Mouse (Mus musculus) liver, postnatal 0 days (tissue): ENCODE results near the gene 4930426L09Rik. TPM values are rescaled to one million over a fixed set of nuclear protein-coding genes. Genes with fewer than 3 reads are reported as not detected.

Source experiments
- ATAC-seq: fragments of 200-750 bp; cut with Nextera tagmentation; 2 replicates; pipeline ENCODE4 v1.8.0; 2017; ENCODE audit warnings: mild to moderate bottlenecking, moderate library complexity
- DNase-seq: peaks from one replicate; pipeline ENCODE4 v3.0.0-alpha.2; 2016
- H3K27ac ChIP-seq: fragments of 300-500 bp; sonication (generic); 2 replicates; pipeline ENCODE4 v1.5.1; 2014; ENCODE audit warnings: antibody characterized with exemption, moderate library complexity, mild to moderate bottlenecking, low read depth
- H3K27me3 ChIP-seq: fragments of 300-500 bp; sonication (generic); 2 replicates; pipeline ENCODE4 v1.6.1; 2014; ENCODE audit warnings: low read length, control low read depth, mixed read lengths; ENCODE audit not compliant: insufficient read depth
- H3K36me3 ChIP-seq: fragments of 300-500 bp; sonication (generic); replicated peaks from 2 replicates; pipeline ENCODE4 v1.6.1; 2014; ENCODE audit warnings: mild to moderate bottlenecking, control low read depth, low read length, moderate library complexity, mixed read lengths; ENCODE audit not compliant: insufficient read depth
- H3K4me1 ChIP-seq: fragments of 300-500 bp; sonication (generic); 2 replicates; pipeline ENCODE4 v1.6.1; 2014; ENCODE audit warnings: antibody characterized with exemption, mild to moderate bottlenecking, control low read depth; ENCODE audit not compliant: insufficient read depth
- H3K4me2 ChIP-seq: fragments of 300-500 bp; sonication (generic); 2 replicates; pipeline ENCODE4 v1.6.1; 2014; ENCODE audit warnings: low read depth, mild to moderate bottlenecking, low read length, moderate library complexity, mixed read lengths
- H3K4me3 ChIP-seq: fragments of 300-500 bp; sonication (generic); 2 replicates; pipeline ENCODE4 v1.5.1; 2014; ENCODE audit warnings: low read depth, low read length
- H3K9ac ChIP-seq: fragments of 300-500 bp; sonication (generic); replicated peaks from 2 replicates; pipeline ENCODE4 v1.6.1; 2014; ENCODE audit warnings: mild to moderate bottlenecking, moderate library complexity
- H3K9me3 ChIP-seq: fragments of 300-500 bp; sonication (generic); 2 replicates; pipeline ENCODE4 v1.6.1; 2016; ENCODE audit warnings: mild to moderate bottlenecking, control low read depth, low read length, mixed read lengths
- CTCF ChIP-seq: sonication (generic); IDR thresholded peaks from 2 replicates; pipeline ENCODE4 v1.5.1; 2016; ENCODE audit warnings: antibody characterized with exemption, low read depth
- EP300 ChIP-seq: IDR thresholded peaks from 2 replicates; pipeline ENCODE4 v1.6.1; 2016; ENCODE audit warnings: antibody characterized with exemption, low read depth, mild to moderate bottlenecking
- WGBS: fragments of 180-500 bp; shearing (Covaris S2); extraction: QIAGEN DNeasy Blood & Tissue Kit; methylation state at CpG from one replicate; pipeline ENCODE4 v1.1.7; 2014; ENCODE audit not compliant: insufficient replicate concordance; 5-methylcytosine and 5-hydroxymethylcytosine counted together
- polyA plus RNA-seq: library from polyadenylated mRNA; unstranded; fragments of >200 nt; fragmentation: Nextera tagmentation; extraction: Ambion mirVana; gene quantifications from 2 replicates; pipeline ENCODE4 v1.2.1, GENCODE M21; 2015

4930426L09Rik gene
- polyA plus RNA-seq, 1 experiment from 2014 or later: 0.21 TPM

GRCm38 (mm10) chr2:18955671-18956070 lies 42.5 kb upstream of the 4930426L09Rik start:
- Histone ChIP-seq H3K4me1 (peaks cover 62% of the 10 kb centered on the region), H3K4me3 (no peak overlapping the region), H3K9me3 (no peaks in the 10 kb centered on the region), H3K36me3 (no peaks in the 10 kb centered on the region), H3K9ac (no peak overlapping the region), H3K4me2 (peak overlapping the region; percentile 16), H3K27me3 (no peaks in the 10 kb centered on the region), H3K27ac (no peak overlapping the region)
- 61% methylated on average over 13 of the region's 13 CpGs for WGBS
- ATAC-seq: peak; percentile 13; the same call in 1 of the 2 replicates
- TF ChIP-seq CTCF: no peak
- no peak for TF ChIP-seq EP300
- no peak for DNase-seq

DNA sequence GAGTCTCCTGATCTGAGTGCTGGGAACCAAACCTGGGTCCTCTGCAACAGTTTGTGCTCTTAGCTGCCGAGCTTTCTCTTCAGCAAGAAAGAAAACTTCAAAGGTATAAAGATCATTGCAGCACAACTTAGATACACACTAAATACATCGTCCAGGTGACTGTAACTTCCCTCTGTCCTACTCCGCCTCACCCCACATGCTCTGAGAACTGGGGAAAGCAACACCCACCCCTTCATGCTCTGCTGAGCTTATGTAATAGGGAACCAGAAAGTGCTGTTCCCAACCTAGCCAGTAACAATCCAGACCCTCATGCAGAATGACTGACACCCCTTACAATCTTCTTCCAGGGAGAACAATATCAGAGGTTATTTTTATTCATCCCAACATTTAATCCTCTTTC lies 41.7 kb upstream of the 4930426L09Rik start:
- no peak for ATAC-seq

DNA sequence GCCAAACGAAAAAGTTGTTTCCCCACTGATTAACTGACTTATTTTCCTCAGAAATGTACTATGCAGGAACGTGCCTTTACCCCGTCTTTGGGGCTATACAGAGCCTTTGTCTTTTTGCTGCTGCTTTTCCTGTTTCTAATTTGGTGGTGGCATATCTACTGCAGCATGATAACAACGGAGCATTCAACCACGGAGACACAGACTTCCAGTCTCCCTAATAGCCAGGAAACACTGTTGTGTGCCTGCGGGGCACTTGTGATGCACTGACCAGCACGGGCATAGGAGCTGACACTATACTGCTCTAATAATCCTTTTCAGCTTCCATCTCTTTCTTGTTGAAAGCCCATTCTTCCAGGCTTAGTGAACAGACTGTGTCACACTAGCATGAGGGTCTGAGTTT lies 41.2 kb upstream of the 4930426L09Rik start:
- Histone ChIP-seq H3K4me2 (peak overlapping the region; percentile 15; the same call in 1 of the 2 replicates), H3K9ac (no peak overlapping the region), H3K27ac (no peak overlapping the region), H3K4me1 (peaks cover 52% of the 10 kb centered on the region), H3K4me3 (no peak overlapping the region), H3K9me3 (no peaks in the 10 kb centered on the region), H3K36me3 (no peaks in the 10 kb centered on the region), H3K27me3 (no peaks in the 10 kb centered on the region)
- WGBS: 24% methylated on average over 7 of the region's 7 CpGs
- ATAC-seq (0 out of 2 replicates have a peak, but pooled peaks have one; percentile 10), DNase-seq (no peak)
- TF ChIP-seq EP300 (peak; percentile 42; the same call in 1 of the 2 replicates), CTCF (no peak)

More for the DNA sequence above, 41.7 kb upstream of the 4930426L09Rik start:
- peak overlapping the region; percentile 16; the same call in 1 of the 2 replicates for H3K4me2 ChIP-seq
- WGBS: 56% methylated on average over 3 of the region's 3 CpGs
- H3K36me3 ChIP-seq: no peaks in the 10 kb centered on the region
- no peaks in the 10 kb centered on the region for H3K9me3 ChIP-seq
- no peak for TF ChIP-seq EP300
- no peak overlapping the region for H3K4me3 ChIP-seq
- H3K9ac ChIP-seq: no peak overlapping the region
- peaks cover 55% of the 10 kb centered on the region for H3K4me1 ChIP-seq
- H3K27me3 ChIP-seq: no peaks in the 10 kb centered on the region
- no peak for DNase-seq
- H3K27ac ChIP-seq: no peak overlapping the region

DNA sequence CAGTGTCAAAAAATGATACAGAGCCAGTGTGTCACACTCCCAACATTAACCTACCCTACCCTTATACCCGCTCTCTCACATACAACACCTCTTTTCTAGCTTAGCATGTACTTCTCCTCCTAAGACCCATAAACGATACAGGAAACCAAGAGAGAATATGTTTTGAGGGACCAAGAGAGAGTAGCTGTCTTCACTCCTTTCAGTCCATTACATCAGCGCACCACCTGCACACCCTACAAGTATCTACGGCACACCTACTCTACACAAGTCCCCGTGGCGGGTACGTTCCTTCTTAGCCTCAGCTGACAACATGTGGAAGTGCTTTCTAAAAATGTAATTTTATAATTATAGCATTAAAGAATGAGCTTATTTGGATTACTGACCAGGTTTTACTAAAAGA lies 40.7 kb upstream of the 4930426L09Rik start:
- Histone ChIP-seq H3K27ac (no peak overlapping the region), H3K36me3 (no peaks in the 10 kb centered on the region), H3K4me2 (peak overlapping the region; percentile 15; the same call in 1 of the 2 replicates), H3K4me3 (no peak overlapping the region), H3K9ac (no peak overlapping the region), H3K9me3 (no peaks in the 10 kb centered on the region), H3K27me3 (no peaks in the 10 kb centered on the region), H3K4me1 (peaks cover 47% of the 10 kb centered on the region)
- ATAC-seq: no peak
- WGBS: 54% methylated on average over 7 of the region's 7 CpGs
- TF ChIP-seq EP300 (no peak), CTCF (no peak)
- DNase-seq: no peak

- Histone ChIP-seq H3K4me1 (peaks cover 48% of the 10 kb centered on the region), H3K36me3 (no peaks in the 10 kb centered on the region), H3K27ac (no peak overlapping the region), H3K9ac (no peak overlapping the region), H3K4me2 (no peak overlapping the region), H3K4me3 (no peak overlapping the region), H3K27me3 (no peaks in the 10 kb centered on the region), H3K9me3 (no peaks in the 10 kb centered on the region)
- ATAC-seq: no peak
- DNase-seq: no peak
- TF ChIP-seq CTCF (no peak), EP300 (no peak)
- 74% methylated on average over 9 of the region's 9 CpGs for WGBS
These were observed 40.1 kb upstream of the 4930426L09Rik start for GRCm38 (mm10) chr2:18958044-18958443.

DNA sequence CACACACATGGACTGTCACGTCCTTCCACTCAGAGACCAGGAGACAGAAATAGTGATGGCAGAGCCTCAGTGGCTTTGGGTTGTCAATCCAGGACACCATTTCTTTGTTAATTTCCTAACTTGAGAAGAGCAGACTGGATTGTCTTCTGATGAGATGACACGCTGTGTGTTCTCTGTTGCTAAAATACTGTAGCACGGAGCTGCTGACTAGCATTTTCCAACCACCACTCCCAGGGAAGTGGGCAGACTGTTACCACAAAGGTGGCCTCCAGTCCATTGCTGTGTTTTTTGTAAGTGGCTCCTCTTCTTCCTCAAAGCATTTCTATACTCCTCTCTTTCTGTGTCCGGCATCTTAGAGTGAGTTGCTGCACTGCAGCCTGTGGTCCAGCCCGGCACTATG lies 39.6 kb upstream of the 4930426L09Rik start:
- Histone ChIP-seq H3K4me2 (peak overlapping the region; percentile 14; the same call in 1 of the 2 replicates), H3K27me3 (no peaks in the 10 kb centered on the region), H3K27ac (no peak overlapping the region), H3K4me3 (no peak overlapping the region), H3K36me3 (no peaks in the 10 kb centered on the region), H3K4me1 (peaks cover 50% of the 10 kb centered on the region), H3K9ac (no peak overlapping the region), H3K9me3 (no peaks in the 10 kb centered on the region)
- DNase-seq: no peak
- no peak for TF ChIP-seq CTCF
- no peak for TF ChIP-seq EP300
- ATAC-seq: no peak
- 62% methylated on average over 5 of the region's 5 CpGs for WGBS

DNA sequence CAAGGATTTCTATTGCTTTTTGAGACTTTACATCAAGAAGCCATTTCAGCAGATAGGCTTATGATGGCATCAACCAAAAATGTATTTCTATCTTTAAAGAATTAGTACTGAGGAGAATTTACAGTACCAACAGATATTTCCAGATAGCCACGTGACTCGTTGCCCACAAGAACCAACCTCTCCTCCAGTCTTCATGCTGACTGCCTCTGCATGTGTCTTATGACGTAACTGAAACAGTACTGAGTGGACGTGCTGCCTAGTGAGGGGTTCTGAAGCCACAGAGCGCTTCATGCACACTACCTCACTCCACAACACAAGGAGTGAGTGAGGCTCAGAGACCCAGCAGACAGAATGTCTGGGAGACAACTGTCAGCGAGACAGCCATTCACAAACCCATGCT lies 39.1 kb upstream of the 4930426L09Rik start:
- Histone ChIP-seq H3K9me3 (no peaks in the 10 kb centered on the region), H3K36me3 (no peaks in the 10 kb centered on the region), H3K27me3 (no peaks in the 10 kb centered on the region), H3K4me1 (peaks cover 48% of the 10 kb centered on the region), H3K9ac (no peak overlapping the region), H3K27ac (no peak overlapping the region), H3K4me2 (peak overlapping the region; percentile 14; the same call in 1 of the 2 replicates), H3K4me3 (no peak overlapping the region)
- WGBS: 51% methylated on average over 6 of the region's 6 CpGs
- DNase-seq: no peak
- TF ChIP-seq EP300: no peak
- TF ChIP-seq CTCF: no peak
- no peak for ATAC-seq
